Mouse (Mus musculus) testis, adult 2 months (tissue): ENCODE results near the gene Ugt1a5.

Source experiments
- CTCF ChIP-seq: fragments of 200-500 bp; IDR thresholded peaks from 2 replicates; pipeline ENCODE4 v1.5.1; 2012; ENCODE audit warnings: low read depth, mild to moderate bottlenecking, inconsistent platforms, low read length, moderate library complexity; ENCODE audit not compliant: control insufficient read depth, insufficient read depth, insufficient replicate concordance
- POLR2A ChIP-seq: fragments of 200-500 bp; IDR thresholded peaks from 2 replicates; pipeline ENCODE4 v1.6.1; 2012; ENCODE audit warnings: low read depth, mild to moderate bottlenecking, inconsistent platforms, low read length, moderate library complexity; ENCODE audit not compliant: control insufficient read depth

- TF ChIP-seq CTCF, result no peak
- TF ChIP-seq POLR2A, result no peak
These were observed 95.0 kb downstream of the Ugt1a5 start for GRCm38 (mm10) chr1:88260604-88261377.
